In the genomic region with DNA sequence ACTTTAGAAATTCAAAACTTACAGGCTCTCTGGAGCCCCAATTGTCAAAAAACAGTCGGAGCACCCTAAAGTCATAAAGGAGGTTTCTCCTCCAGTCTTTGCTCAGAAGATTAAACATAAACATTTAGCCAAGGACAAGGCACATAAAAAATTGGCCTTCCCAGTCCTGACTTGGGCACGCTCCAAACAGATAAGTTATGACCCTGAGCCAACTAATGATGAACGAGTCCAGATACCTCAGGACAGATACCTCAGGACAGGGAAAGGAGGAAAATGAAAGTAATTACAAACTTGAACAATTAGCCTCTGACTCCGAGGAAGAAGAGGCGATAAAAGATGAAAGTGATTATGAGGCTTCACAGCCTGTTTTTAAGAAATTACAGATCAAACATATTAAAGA, we compare ENCODE assay signal across 4 mouse cellular contexts.
DNase-seq lines count a peak whose midpoint lies in the region; TF ChIP-seq lines count a peak whose summit lies in the region.
"Not testable (repeated sequence)": the region's sequence is repeated elsewhere in the genome, so short reads cannot be mapped to it uniquely, and the experiment has no call there.

No protein-coding gene starts in this region.

- H3K4me3 ChIP-seq in liver, adult 2 months (ENCODE audit: insufficient read depth, low read depth, low read length), result not testable (repeated sequence)

- H3K36me3 ChIP-seq in liver, adult 2 months (ENCODE audit: control insufficient read depth, insufficient read depth, low read length), result not testable (repeated sequence)

- H3K27ac ChIP-seq in liver, adult 2 months (replicated peaks; ENCODE audit: insufficient read depth, low read depth, low read length), result not testable (repeated sequence)

- not testable (repeated sequence) for TF ChIP-seq CTCF in liver, adult 2 months (IDR thresholded peaks at IDR 0.05; ENCODE audit: low read depth, low read length)

- H3K27me3 ChIP-seq in liver, adult 2 months (ENCODE audit: control insufficient read depth, insufficient read depth, low read length), result not testable (repeated sequence)

- WGBS in liver, adult 2 months, result 32% methylated on average over 5 of the region's 5 CpGs

- peak; percentile 24 to 79 for DNase-seq in adrenal gland, adult (ENCODE audit: inconsistent age in 2 of 2, low spot score in 1 of 2)
- DNase-seq in adrenal gland, adult 8-10 months, result peak; percentile 28
- DNase-seq in adrenal gland, postnatal 14 days, result peak; percentile 27
- DNase-seq in liver, adult 2 months (ENCODE audit: extremely low read depth, low read depth, low spot score), result peak; percentile 61

- TF ChIP-seq POLR2A in liver, adult 2 months (IDR thresholded peaks at IDR 0.05; ENCODE audit: extremely low read depth, insufficient read depth, low read length), result not testable (repeated sequence)

- not testable (repeated sequence) for H3K79me2 ChIP-seq in liver, adult 2 months (ENCODE audit: control insufficient read depth, insufficient read depth, low read length)

- not testable (repeated sequence) for H3K9ac ChIP-seq in liver, adult 2 months (ENCODE audit: low read depth, low read length)

- not testable (repeated sequence) for H3K4me1 ChIP-seq in liver, adult 2 months (ENCODE audit: control insufficient read depth, insufficient read depth, low read length)
